Mouse (Mus musculus) erythroblast, adult 5-6 weeks (primary cell): ENCODE results near the gene Car10. TPM values are rescaled to one million over a fixed set of nuclear protein-coding genes. Genes with fewer than 3 reads are reported as not detected.

Experiments used
- ATAC-seq: replicated peaks from 2 replicates; pipeline ENCODE4 v1.8.0; 2016; ENCODE audit warnings: moderate number of reproducible peaks, mild to moderate bottlenecking, moderate TSS enrichment, inconsistent platforms; ENCODE audit not compliant: poor library complexity, low FRiP score, severe bottlenecking
- total RNA-seq, 2 experiments: library from RNA; stranded (forward) in 1 of 2; stranded (reverse) in 1 of 2; fragments of 150-400 nt in 1 of 2; fragments of 200-764, 138-1000 nt in 1 of 2; gene quantifications; 2 replicates each; pipeline versions ENCODE4 v1.2.3 to v1.2.4; 2015 to 2017; ENCODE audit warnings: low replicate concordance in 2 of 2

Gene Car10
- total RNA-seq, 2 experiments from 2014 or later, result 0.60 TPM; not detected in 1

DNA sequence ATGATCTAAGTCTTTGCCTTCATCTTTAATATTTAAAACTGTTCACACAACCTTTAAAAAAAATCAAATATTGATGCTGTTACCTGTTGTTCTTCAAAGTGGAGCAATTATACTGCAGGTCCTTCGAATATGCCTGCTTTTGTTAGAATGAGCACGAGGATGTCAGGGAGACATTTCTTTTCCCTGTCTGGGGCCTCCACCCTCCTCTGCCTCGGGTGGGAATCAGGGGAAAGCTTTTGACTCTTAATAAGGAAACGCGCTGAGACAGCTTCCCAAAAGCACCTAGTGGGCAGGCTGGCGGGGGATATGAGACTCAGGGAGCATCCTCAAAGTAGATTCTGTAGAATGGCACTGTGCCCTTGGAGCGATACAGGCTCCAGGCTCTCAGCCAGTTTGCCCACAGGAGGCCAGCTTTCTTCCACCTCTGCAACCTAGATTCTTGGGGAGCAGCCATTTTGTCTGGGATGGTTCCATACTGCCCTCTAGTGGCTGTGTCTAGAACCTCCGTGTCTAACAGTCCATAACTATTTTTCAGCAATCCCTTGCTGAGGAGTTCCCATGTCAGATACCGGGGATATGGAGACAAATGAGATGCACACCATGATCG lies 373.8 kb downstream of the Car10 start:
- ATAC-seq, result no peak

DNA sequence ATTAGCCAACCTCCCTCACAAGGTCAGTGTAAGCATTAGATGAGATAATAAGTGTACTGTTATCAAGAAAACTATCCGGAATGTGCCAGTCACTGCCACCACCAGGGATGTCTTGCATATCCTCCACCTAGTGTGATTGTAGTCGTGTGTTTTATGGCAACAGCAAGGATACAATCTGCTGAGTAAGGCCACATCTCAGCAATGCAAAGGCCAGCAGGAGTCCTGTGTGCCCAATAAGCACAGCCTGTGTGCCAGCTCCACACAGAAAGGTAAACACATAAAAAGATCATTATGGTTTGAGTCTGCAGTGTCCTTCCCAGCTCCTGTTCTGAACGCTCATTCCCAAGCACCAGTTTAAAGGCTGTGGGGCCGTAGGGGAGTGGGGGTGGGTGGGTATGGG lies 386.8 kb downstream of the Car10 start:
- no peak for ATAC-seq

DNA sequence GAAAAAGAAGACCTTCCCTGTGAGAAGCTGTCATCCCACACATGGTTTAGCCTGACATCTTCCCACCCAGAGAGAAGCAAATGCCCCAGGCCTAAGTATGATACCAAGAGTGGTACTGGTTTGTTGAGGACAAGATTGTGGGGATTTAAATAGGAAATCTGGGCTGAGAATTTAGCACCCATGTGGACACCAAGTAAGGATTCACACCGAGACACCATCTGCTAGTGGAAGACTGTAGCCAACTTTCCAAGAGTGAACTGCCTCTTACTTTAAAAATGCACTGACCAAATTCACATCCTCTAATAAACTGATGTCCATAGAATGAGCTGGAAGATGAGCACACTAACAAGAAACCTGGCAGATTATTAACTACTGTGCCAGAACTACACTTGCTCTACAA lies 389.2 kb downstream of the Car10 start:
- no peak for ATAC-seq

DNA sequence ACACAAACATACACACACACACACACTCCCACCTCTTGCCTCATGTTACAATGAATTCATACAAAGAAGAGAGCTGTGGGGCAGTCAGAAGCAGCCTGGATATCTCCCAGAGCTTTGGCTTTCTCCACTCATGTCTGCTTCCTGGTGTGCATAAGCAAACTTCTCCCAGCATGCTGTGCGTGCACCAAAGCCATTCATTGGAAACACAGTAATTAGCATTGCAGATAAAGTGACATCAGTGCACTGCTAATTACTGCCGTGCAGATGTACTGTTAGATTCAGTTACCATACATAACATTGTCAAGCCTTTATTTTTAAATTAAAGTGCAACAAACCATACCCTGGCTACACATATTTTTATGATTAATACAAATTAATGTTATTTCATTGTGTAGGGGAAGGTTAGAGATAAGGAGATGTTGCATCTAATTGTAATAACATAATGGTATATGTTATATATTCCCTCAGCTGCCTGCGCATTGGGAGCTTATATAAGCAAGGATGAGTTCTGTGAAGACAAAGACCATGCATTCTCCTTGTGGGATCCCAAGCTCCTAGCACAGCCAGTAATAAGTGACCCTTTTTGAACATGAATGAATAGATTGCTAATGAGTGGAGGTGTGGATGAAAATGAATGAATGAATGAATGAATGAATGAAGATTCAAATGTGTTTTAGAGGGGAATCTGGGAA lies 390.2 kb downstream of the Car10 start:
- no peak for ATAC-seq

GRCm38 (mm10) chr11:93490211-93490820 lies 392.5 kb downstream of the Car10 start:
- no peak for ATAC-seq

DNA sequence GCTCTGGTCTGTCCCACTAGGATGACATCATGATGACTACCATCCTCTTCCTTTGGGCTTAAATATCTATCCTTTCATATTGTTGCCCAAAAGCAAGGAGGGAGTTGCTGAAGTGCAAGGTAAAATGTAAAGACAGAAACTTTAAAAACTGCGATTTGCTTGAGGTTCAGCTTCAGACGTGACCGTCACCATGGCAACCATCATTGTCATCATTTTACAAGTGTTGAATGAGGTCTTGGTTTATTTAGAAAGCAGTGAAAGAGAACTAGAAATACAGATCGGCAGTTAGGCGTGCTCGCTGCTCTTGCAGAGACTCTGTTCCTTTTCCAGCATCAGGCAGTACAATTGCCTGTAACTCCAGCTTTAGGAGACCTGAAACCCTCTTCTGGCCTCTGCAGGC lies 400.1 kb downstream of the Car10 start:
- no peak for ATAC-seq

- ATAC-seq, result no peak
These were observed 402.6 kb downstream of the Car10 start for GRCm38 (mm10) chr11:93500442-93500841.

GRCm38 (mm10) chr11:93501671-93502070 lies 403.8 kb downstream of the Car10 start:
- ATAC-seq, result no peak

GRCm38 (mm10) chr11:93502864-93503263 lies 405.0 kb downstream of the Car10 start:
- no peak for ATAC-seq

DNA sequence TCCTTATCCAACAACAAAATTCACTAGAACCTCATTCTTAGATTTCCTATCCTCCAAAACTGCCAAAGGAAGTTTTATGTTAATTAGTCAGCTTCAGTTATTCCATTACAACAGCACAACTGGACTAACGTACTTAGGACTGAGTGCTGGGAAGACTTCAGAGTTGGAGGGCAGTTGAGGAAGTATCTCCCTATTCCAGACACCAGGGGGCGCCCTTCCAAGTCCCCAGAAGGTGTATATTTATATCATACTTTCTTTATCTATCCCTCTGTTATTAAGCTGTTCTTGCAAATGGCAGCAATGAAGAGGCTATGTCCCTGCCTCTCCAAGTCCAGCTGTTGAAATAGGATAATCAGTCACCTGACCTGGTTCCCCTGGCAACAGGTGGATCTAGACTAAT lies 405.6 kb downstream of the Car10 start:
- no peak for ATAC-seq

DNA sequence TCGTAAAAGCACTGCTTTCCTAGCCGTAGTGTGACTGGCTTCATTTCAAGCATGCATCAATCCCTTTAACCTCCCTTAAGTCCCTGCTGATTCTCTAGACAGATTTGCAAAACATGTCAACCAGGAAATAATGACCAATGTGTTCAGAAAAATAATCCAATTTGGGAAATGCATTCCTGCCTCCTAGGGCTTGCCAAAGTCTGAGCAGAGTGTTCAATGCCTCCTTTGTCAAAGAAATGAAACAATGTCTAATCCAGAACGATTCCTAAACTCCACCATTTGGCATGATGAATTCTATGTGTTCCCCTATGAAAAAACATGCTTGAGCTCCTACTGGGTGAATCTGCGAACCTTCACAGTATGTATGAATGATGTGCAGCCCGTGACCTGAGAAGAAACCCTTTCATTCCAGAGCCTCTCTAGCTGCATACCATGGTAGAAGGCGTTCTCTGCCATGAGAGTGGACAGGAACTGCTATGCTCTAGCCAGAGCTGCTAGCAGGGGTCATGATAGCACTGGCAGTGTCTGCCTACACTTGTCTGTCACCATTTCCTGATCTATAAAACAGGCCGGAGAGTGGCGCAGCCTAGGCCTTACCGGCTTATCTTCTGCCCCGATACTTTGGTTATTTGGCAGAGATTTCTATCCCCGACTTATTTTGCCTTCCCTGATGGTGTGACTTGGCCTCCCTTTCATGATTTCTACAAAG lies 411.9 kb downstream of the Car10 start:
- no peak for ATAC-seq

GRCm38 (mm10) chr11:93512843-93513242 lies 415.0 kb downstream of the Car10 start:
- no peak for ATAC-seq

DNA sequence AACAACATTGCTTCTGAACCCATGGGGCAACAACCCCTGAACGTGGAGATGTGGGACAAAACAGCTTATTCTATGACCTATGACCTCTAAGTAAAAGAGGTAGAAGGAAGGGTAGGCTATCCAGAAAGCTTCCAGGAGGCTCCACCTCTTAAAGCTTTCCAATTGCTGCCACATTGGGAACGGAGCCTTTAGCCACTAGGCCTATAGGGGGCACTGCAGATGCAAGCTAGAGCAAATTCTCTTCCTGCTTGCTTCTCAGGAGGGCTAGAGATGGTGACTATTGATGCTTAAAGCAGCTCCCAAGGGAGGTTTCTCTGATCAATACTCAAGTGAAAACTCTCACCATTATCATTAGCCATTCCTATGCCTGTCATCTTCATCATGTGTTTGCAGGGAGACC lies 416.6 kb downstream of the Car10 start:
- no peak for ATAC-seq

GRCm38 (mm10) chr11:93515566-93515965 lies 417.7 kb downstream of the Car10 start:
- ATAC-seq, result no peak

GRCm38 (mm10) chr11:93516216-93516615 lies 418.4 kb downstream of the Car10 start:
- ATAC-seq, result no peak

- ATAC-seq, result no peak
These were observed 419.1 kb downstream of the Car10 start for GRCm38 (mm10) chr11:93516946-93517345.

GRCm38 (mm10) chr11:93522501-93522900 lies 424.7 kb downstream of the Car10 start:
- ATAC-seq, result no peak

- ATAC-seq, result no peak
These were observed 428.1 kb downstream of the Car10 start for GRCm38 (mm10) chr11:93525921-93526320.

DNA sequence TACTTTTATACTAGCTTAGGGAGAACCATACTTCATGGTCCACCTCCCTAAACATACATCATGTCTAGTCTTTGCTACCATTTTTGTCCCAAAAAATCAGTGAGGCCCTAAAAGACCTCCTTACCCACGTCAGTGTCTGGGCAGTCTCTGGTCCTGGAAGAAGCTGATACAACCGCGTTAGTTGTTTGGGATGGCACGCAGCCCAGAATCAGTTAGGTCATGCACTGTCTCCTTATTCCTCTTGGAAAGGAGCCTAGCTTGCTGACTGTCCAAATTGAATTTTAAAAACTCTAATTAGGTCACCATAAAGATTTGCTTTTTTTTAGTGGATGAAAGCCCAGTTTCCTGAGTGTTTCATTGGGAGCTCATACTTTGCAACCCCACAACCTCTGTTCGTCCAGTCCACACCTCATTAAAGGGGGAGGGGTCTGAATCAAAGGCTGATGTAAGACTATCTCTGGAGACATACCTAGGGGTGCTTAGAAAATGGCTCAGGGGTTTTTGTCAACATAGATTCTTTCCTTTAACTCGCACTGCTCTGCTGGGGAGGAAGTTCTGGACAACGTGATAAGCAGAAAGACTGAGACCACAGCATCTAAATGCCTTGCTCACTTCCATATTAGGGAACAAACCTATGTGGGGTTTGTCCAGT lies 433.3 kb downstream of the Car10 start:
- no peak for ATAC-seq

DNA sequence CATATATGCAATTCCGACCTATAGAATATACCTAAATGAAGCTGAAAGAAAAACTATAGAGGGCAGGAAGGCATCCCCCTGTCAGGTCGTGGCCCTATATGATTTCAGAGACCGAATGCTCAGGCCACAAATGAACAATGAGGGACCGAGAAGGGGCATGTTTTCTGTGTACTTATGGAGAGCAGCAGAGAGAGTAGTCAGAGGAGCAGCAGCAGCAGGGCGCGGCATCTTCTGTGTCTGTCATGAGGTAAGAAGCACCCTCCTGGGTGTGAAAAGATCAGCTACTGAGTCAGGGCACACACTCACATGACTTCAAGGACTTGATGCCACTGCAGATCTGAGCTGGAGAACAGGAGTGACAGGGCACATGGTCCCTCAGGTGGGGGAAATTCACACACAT lies 438.4 kb downstream of the Car10 start:
- no peak for ATAC-seq
